Mouse (Mus musculus): ENCODE measurements around the gene Pbx1.

Pbx1 gene

GRCm38 (mm10) chr1:168426281-168426680, 5.8 kb downstream of the Pbx1 start:
- no peak for DNase-seq (ENCODE audit: extremely low read depth, low read depth)

- no peak for DNase-seq (ENCODE audit: extremely low read depth, low read depth)
Observed at GRCm38 (mm10) chr1:168425017-168425705, 6.9 kb downstream of the Pbx1 start.

- no peak for DNase-seq (ENCODE audit: extremely low read depth, low read depth)
Observed at GRCm38 (mm10) chr1:168423389-168423930, 8.6 kb downstream of the Pbx1 start.

- DNase-seq (ENCODE audit: extremely low read depth, low read depth) = no peak
Observed at GRCm38 (mm10) chr1:168418903-168419302, 13.2 kb downstream of the Pbx1 start.

- DNase-seq (ENCODE audit: extremely low read depth, low read depth) = no peak
Observed at GRCm38 (mm10) chr1:168417626-168418025, 14.4 kb downstream of the Pbx1 start.

- DNase-seq (ENCODE audit: extremely low read depth, low read depth) = no peak
Observed at GRCm38 (mm10) chr1:168416729-168417437, 15.2 kb downstream of the Pbx1 start.

GRCm38 (mm10) chr1:168410611-168411010, 21.5 kb downstream of the Pbx1 start:
- no peak for DNase-seq (ENCODE audit: extremely low read depth, low read depth)

- DNase-seq (ENCODE audit: extremely low read depth, low read depth) = no peak
Observed at GRCm38 (mm10) chr1:168410054-168410453, 22.0 kb downstream of the Pbx1 start.

GRCm38 (mm10) chr1:168408757-168409156, 23.3 kb downstream of the Pbx1 start:
- DNase-seq (ENCODE audit: extremely low read depth, low read depth) = no peak

GRCm38 (mm10) chr1:168407958-168408357, 24.1 kb downstream of the Pbx1 start:
- DNase-seq (ENCODE audit: extremely low read depth, low read depth) = no peak

- DNase-seq (ENCODE audit: extremely low read depth, low read depth) = no peak
Observed at GRCm38 (mm10) chr1:168406291-168406675, 25.8 kb downstream of the Pbx1 start.

- no peak for DNase-seq (ENCODE audit: extremely low read depth, low read depth)
Observed at GRCm38 (mm10) chr1:168405645-168406290, 26.3 kb downstream of the Pbx1 start.

- no peak for DNase-seq (ENCODE audit: extremely low read depth, low read depth)
Observed at GRCm38 (mm10) chr1:168403529-168403928, 28.5 kb downstream of the Pbx1 start.

GRCm38 (mm10) chr1:168402683-168403082, 29.4 kb downstream of the Pbx1 start:
- DNase-seq (ENCODE audit: extremely low read depth, low read depth) = no peak

- DNase-seq (ENCODE audit: extremely low read depth, low read depth) = no peak
Observed at GRCm38 (mm10) chr1:168395523-168396159, 36.4 kb downstream of the Pbx1 start.

- no peak for DNase-seq (ENCODE audit: extremely low read depth, low read depth)
Observed at GRCm38 (mm10) chr1:168394535-168394934, 37.5 kb downstream of the Pbx1 start.

GRCm38 (mm10) chr1:168393456-168393855, 38.6 kb downstream of the Pbx1 start:
- DNase-seq (ENCODE audit: extremely low read depth, low read depth) = no peak

- no peak for DNase-seq (ENCODE audit: extremely low read depth, low read depth)
Observed at GRCm38 (mm10) chr1:168392500-168392853, 39.6 kb downstream of the Pbx1 start.

- DNase-seq (ENCODE audit: extremely low read depth, low read depth) = no peak
Observed at GRCm38 (mm10) chr1:168391617-168392499, 40.2 kb downstream of the Pbx1 start.

- DNase-seq (ENCODE audit: extremely low read depth, low read depth) = no peak
Observed at GRCm38 (mm10) chr1:168390748-168391147, 41.3 kb downstream of the Pbx1 start.

GRCm38 (mm10) chr1:168386159-168386558, 45.9 kb downstream of the Pbx1 start:
- DNase-seq (ENCODE audit: extremely low read depth, low read depth) = no peak
